Mouse (Mus musculus) myocyte (in vitro differentiated cells): Measurements from ENCODE around the gene Adamtsl4. TPM values are rescaled to one million over a fixed set of nuclear protein-coding genes. Genes with fewer than 3 reads are reported as not detected.
A peak's percentile ranks its signal among the peaks of the same experiment; 100 is the strongest.
"Not testable (repeated sequence)": the region's sequence is repeated elsewhere in the genome, so short reads cannot be mapped to it uniquely, and the experiment has no call there.

Experiments used
- H3K27me3 ChIP-seq: one replicate; pipeline ENCODE4 v1.6.1; 2011; ENCODE audit not compliant: control insufficient read depth, insufficient read depth, insufficient read length
- H3K36me3 ChIP-seq: one replicate; pipeline ENCODE4 v1.6.1; 2011; ENCODE audit not compliant: control insufficient read depth, insufficient read depth
- H3K4me2 ChIP-seq: one replicate; pipeline ENCODE4 v1.6.1; 2011; ENCODE audit warnings: low read depth, control low read depth
- H3K4me3 ChIP-seq: one replicate; pipeline ENCODE4 v1.5.1; 2011; ENCODE audit warnings: mild to moderate bottlenecking, control low read depth, moderate library complexity
- H3K79me2 ChIP-seq: one replicate; pipeline ENCODE4 v1.6.1; 2011; ENCODE audit not compliant: control insufficient read depth, insufficient read depth
- H3ac ChIP-seq: one replicate; pipeline ENCODE4 v1.6.1; 2011; ENCODE audit not compliant: control insufficient read depth, insufficient read length
- CEBPB ChIP-seq: IDR thresholded peaks from 2 replicates; pipeline ENCODE4 v1.6.1; 2011; ENCODE audit warnings: mild to moderate bottlenecking, moderate library complexity; ENCODE audit not compliant: poor library complexity, insufficient read depth, severe bottlenecking
- E2F4 ChIP-seq: IDR thresholded peaks from one replicate; pipeline ENCODE4 v1.6.1; 2011; ENCODE audit warnings: mild to moderate bottlenecking, control low read depth, moderate library complexity; ENCODE audit not compliant: insufficient read depth
- MAX ChIP-seq: IDR thresholded peaks from one replicate; pipeline ENCODE4 v1.6.1; 2011; ENCODE audit warnings: low read depth, mild to moderate bottlenecking, control low read depth
- MYOD1 ChIP-seq, 3 experiments: IDR thresholded peaks; one replicate each; pipeline ENCODE4 v1.6.1; 2011; ENCODE audit warnings: control low read depth in 2 of 3, low read depth in 2 of 3, mild to moderate bottlenecking in 2 of 3, moderate library complexity in 1 of 3; ENCODE audit not compliant: insufficient read length in 2 of 3, control insufficient read depth in 1 of 3
- MYOG ChIP-seq, 3 experiments: IDR thresholded peaks; one replicate each; pipeline ENCODE4 v1.6.1; 2011; ENCODE audit warnings: control low read depth in 2 of 3, low read depth in 2 of 3, mild to moderate bottlenecking in 2 of 3; ENCODE audit not compliant: insufficient read length in 2 of 3, control insufficient read depth in 1 of 3, insufficient read depth in 1 of 3
- POLR2A ChIP-seq: IDR thresholded peaks from one replicate; pipeline ENCODE4 v1.6.1; 2011; ENCODE audit warnings: low read depth, mild to moderate bottlenecking, control low read depth, moderate library complexity; ENCODE audit not compliant: insufficient read length
- POLR2AphosphoS2 ChIP-seq: IDR thresholded peaks from one replicate; pipeline ENCODE4 v1.6.1; 2011; ENCODE audit warnings: low read depth, control low read depth; ENCODE audit not compliant: insufficient read length
- REST ChIP-seq: IDR thresholded peaks from one replicate; pipeline ENCODE4 v1.6.1; 2011; ENCODE audit warnings: mild to moderate bottlenecking, control low read depth, moderate library complexity; ENCODE audit not compliant: insufficient read depth, insufficient read length
- SRF ChIP-seq: IDR thresholded peaks from one replicate; pipeline ENCODE4 v1.6.1; 2011; ENCODE audit warnings: low read depth; ENCODE audit not compliant: control insufficient read depth, insufficient read length
- TCF12 ChIP-seq: IDR thresholded peaks from one replicate; pipeline ENCODE4 v1.6.1; 2011; ENCODE audit warnings: mild to moderate bottlenecking, control low read depth; ENCODE audit not compliant: poor library complexity, insufficient read depth, severe bottlenecking
- TCF3 ChIP-seq: IDR thresholded peaks from one replicate; pipeline ENCODE4 v1.6.1; 2011; ENCODE audit warnings: low read depth, control low read depth; ENCODE audit not compliant: insufficient read length
- USF1 ChIP-seq: IDR thresholded peaks from one replicate; pipeline ENCODE4 v1.6.1; 2011; ENCODE audit warnings: low read depth, mild to moderate bottlenecking, control low read depth, moderate library complexity
- polyA plus RNA-seq: library from polyadenylated mRNA; unstranded; fragments of >200 nt; fragmentation: generic; extraction: Trizol; gene quantifications from one replicate; pipeline ENCODE4 v1.2.1, GENCODE M21; 2012; ENCODE audit warnings: missing spikeins

Gene Adamtsl4
- polyA plus RNA-seq, 1 experiment = 4.6 TPM

DNA sequence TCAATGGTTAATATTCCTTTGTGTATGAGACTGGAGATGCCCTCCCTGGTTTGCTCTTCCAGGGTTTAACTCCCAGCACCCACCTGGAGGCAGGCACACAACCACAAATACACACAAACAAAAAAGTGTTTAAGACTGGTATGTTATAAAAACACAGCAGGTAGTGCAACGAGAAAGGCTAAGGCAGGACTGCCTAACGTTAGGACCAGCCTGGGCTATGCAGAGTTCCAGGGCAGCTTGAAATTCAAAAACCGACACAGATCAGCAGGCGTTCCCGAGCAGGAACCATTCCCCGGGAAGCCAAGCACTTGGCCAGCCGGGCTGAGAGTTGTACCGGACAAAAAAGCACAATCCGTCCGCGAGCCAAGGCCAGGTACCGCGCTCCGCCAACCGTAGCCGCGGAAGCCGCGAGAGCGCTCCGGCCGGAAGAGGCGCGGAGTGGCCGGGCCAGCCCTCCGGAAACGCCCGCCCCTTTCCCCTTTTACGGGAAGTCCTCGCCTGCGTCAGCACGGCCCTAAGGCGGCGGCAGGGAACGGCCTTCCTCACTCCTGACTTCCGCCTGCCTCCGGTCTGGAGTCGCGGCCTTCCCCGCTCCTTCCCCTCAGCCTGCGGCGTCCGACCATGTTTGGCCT, 29.4 kb downstream of the Adamtsl4 start, which contains the start of gene Mcl1:
TSS of gene Mcl1 (plus strand) at position 553 of the 632 bp plus-strand sequence.
- Histone ChIP-seq H3K79me2 (peaks cover 55% of the 10 kb centered on the region), H3K36me3 (peaks cover 33% of the 10 kb centered on the region), H3K4me2 (peak within 1 kb of the TSS; percentile 99), H3K27me3 (no peaks in the 10 kb centered on the region), H3ac (peak within 1 kb of the TSS; percentile 91), H3K4me3 (peak within 1 kb of the TSS; percentile 98)
- TF ChIP-seq SRF = peak; percentile 100
- TF ChIP-seq TCF3 = peak; percentile 5
- no peak for TF ChIP-seq USF1
- TF ChIP-seq POLR2A = peak; percentile 97
- TF ChIP-seq MAX = no peak
- peak in 1 of 3 experiments; percentile 6 for TF ChIP-seq MYOD1 (IDR thresholded peaks at IDR 0.05; ENCODE audit: control insufficient read depth in 1 of 3, insufficient read length in 2 of 3, low read depth in 2 of 3)
- TF ChIP-seq E2F4 = no peak
- peak in 1 of 3 experiments; percentile 30 for TF ChIP-seq MYOG (IDR thresholded peaks at IDR 0.05; ENCODE audit: control insufficient read depth in 1 of 3, insufficient read depth in 1 of 3, insufficient read length in 2 of 3, low read depth in 2 of 3)
- TF ChIP-seq POLR2AphosphoS2 = peak; percentile 100
- TF ChIP-seq CEBPB = no peak
- no peak for TF ChIP-seq TCF12
- peak; percentile 67 for TF ChIP-seq REST

DNA sequence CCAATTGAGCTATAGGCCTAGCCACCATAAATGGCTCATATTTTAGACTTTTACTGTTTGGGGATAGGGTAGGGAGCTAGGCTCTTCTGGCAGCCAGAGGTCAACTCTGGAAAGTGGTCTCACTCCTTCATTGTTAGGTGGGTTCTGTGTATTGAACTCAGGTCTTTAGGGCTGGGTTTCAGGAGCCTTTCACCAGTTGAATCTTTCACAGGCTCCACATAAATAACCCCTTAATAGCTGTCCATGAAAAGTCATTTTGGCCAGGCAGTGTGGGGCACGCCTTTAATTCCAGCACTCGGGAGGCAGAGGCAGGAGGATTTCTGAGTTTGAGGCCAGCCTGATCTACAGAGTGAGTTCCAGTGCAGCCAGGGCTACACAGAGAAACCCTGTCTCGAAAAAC, 30.0 kb downstream of the Adamtsl4 start:
- peaks cover 49% of the 10 kb centered on the region for H3K79me2 ChIP-seq

DNA sequence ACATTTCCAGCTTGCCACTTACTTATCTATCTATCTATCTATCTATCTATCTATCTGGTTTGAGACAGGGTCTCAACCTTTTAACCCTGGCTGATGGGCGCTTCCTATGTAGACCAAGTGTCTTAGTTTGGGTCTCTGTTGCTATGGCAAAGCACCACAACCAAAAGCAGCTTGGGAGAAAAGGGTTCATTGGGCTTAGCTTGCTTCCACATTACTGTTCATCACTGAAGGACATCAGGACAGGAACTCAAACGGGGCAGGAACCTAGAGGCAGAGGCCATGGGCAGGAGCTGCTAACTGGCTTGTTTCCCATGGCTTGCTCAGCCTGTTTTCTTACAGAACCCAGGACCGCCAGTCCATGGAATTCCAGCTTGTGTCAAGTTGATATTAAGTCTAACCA, 30.6 kb downstream of the Adamtsl4 start:
- Histone ChIP-seq H3K79me2 (peaks cover 43% of the 10 kb centered on the region), H3K36me3 (peaks cover 22% of the 10 kb centered on the region), H3K4me3 (peak overlapping the region; percentile 98), H3K4me2 (no peak overlapping the region), H3K27me3 (no peaks in the 10 kb centered on the region), H3ac (no peak overlapping the region)
- TF ChIP-seq TCF12 = no peak
- no peak for TF ChIP-seq TCF3
- no peak for TF ChIP-seq CEBPB
- TF ChIP-seq REST = no peak
- TF ChIP-seq USF1 = no peak
- no peak for TF ChIP-seq E2F4
- TF ChIP-seq POLR2A = no peak
- no peak for TF ChIP-seq MYOD1 (IDR thresholded peaks at IDR 0.05; ENCODE audit: control insufficient read depth in 1 of 3, insufficient read length in 2 of 3, low read depth in 2 of 3)
- TF ChIP-seq SRF = no peak
- no peak for TF ChIP-seq MAX
- no peak for TF ChIP-seq POLR2AphosphoS2
- TF ChIP-seq MYOG (IDR thresholded peaks at IDR 0.05; ENCODE audit: control insufficient read depth in 1 of 3, insufficient read depth in 1 of 3, insufficient read length in 2 of 3, low read depth in 2 of 3) = no peak

More for the DNA sequence above, 30.0 kb downstream of the Adamtsl4 start:
- H3ac ChIP-seq = no peak overlapping the region
- H3K4me2 ChIP-seq = peak overlapping the region; percentile 81
- H3K36me3 ChIP-seq = peaks cover 27% of the 10 kb centered on the region
- peak overlapping the region; percentile 98 for H3K4me3 ChIP-seq
- H3K27me3 ChIP-seq = no peaks in the 10 kb centered on the region
- TF ChIP-seq MYOG (IDR thresholded peaks at IDR 0.05; ENCODE audit: control insufficient read depth in 1 of 3, insufficient read depth in 1 of 3, insufficient read length in 2 of 3, low read depth in 2 of 3) (no peak), TCF12 (no peak), REST (no peak), SRF (no peak), MYOD1 (IDR thresholded peaks at IDR 0.05; ENCODE audit: control insufficient read depth in 1 of 3, insufficient read length in 2 of 3, low read depth in 2 of 3) (no peak), CEBPB (no peak), E2F4 (no peak)

DNA sequence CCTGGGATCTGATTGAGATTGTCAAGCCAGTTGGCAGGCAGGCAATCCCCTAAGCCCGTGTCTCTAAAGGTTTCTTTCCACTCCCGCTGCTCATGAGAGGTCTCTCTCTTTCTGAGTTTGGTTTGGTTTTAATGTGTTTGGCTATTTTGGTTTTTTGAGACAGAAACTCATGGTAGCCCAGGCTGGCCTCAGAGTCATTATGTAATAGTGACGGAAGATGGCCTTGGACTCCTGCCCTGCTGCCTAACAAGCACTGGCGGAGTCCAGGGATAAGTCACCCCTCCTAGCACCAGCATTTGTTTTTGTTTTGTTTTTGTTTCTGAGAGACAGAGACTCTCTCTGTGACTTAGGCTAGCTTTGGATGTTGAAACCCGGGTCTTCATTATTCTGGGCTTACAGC, 32.3 kb downstream of the Adamtsl4 start:
- Histone ChIP-seq H3K4me2 (no peak overlapping the region), H3K27me3 (no peaks in the 10 kb centered on the region), H3K36me3 (peaks cover 9% of the 10 kb centered on the region), H3ac (no peak overlapping the region), H3K4me3 (no peak overlapping the region), H3K79me2 (peaks cover 26% of the 10 kb centered on the region)
- TF ChIP-seq REST = no peak
- TF ChIP-seq MYOD1 (IDR thresholded peaks at IDR 0.05; ENCODE audit: control insufficient read depth in 1 of 3, insufficient read length in 2 of 3, low read depth in 2 of 3) = no peak
- no peak for TF ChIP-seq USF1
- no peak for TF ChIP-seq POLR2AphosphoS2
- TF ChIP-seq MYOG (IDR thresholded peaks at IDR 0.05; ENCODE audit: control insufficient read depth in 1 of 3, insufficient read depth in 1 of 3, insufficient read length in 2 of 3, low read depth in 2 of 3) = no peak
- TF ChIP-seq E2F4 = no peak
- TF ChIP-seq CEBPB = no peak
- TF ChIP-seq MAX = no peak
- TF ChIP-seq TCF3 = no peak
- no peak for TF ChIP-seq POLR2A
- no peak for TF ChIP-seq TCF12
- no peak for TF ChIP-seq SRF

DNA sequence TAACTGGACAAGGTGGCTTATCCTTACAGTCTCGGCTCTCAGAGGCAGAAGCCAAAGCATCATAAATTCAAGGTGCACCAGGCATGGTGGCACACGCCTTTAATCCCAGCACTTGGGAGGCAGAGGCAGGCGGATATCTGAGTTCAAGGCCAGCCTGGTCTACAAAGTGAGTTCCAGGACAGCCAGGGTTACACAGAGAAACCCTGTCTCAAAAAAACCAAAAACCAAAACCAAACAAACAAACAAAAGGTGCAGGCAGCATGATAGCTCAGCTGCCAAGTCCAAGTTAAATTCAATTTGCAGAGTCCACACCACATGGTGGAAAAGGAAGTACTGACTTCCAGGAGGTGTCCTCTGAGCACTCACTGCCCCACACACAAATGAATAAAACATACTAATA, 33.3 kb downstream of the Adamtsl4 start:
- H3K4me3 ChIP-seq, H3K27me3 ChIP-seq, H3ac ChIP-seq, H3K4me2 ChIP-seq, H3K36me3 ChIP-seq: not testable (repeated sequence)
- H3K79me2 ChIP-seq = peaks cover 15% of the 10 kb centered on the region
